Mouse (Mus musculus) thymus, adult 2 months (tissue): Measurements from ENCODE around the gene Ccdc144b.

ENCODE experiments used
- CTCF ChIP-seq: fragments of 200-500 bp; IDR thresholded peaks from 2 replicates; pipeline ENCODE4 v1.5.1; 2012; ENCODE audit warnings: mild to moderate bottlenecking, control low read depth, low read length, moderate library complexity, borderline replicate concordance; ENCODE audit not compliant: control insufficient read depth, poor library complexity, insufficient read depth; ENCODE audit errors: extremely low read depth
- POLR2A ChIP-seq: fragments of 200-500 bp; IDR thresholded peaks from 2 replicates; pipeline ENCODE4 v1.6.1; 2012; ENCODE audit warnings: mild to moderate bottlenecking, low read length, control low read depth, moderate library complexity; ENCODE audit not compliant: control insufficient read depth, poor library complexity, insufficient read depth; ENCODE audit errors: extremely low read depth

- TF ChIP-seq CTCF (no peak), POLR2A (no peak)
These were observed 49.1 kb downstream of the Ccdc144b start for GRCm38 (mm10) chr3:36004028-36004895.
